Mouse (Mus musculus): ENCODE results near the gene Gm438. TPM values are rescaled to one million over a fixed set of nuclear protein-coding genes. Genes with fewer than 3 reads are reported as not detected.
"Not testable (repeated sequence)": the region's sequence is repeated elsewhere in the genome, so short reads cannot be mapped to it uniquely, and the experiment has no call there.

Gene Gm438
- total RNA-seq (2012; rRNA removed), result not detected in 2 replicates

DNA sequence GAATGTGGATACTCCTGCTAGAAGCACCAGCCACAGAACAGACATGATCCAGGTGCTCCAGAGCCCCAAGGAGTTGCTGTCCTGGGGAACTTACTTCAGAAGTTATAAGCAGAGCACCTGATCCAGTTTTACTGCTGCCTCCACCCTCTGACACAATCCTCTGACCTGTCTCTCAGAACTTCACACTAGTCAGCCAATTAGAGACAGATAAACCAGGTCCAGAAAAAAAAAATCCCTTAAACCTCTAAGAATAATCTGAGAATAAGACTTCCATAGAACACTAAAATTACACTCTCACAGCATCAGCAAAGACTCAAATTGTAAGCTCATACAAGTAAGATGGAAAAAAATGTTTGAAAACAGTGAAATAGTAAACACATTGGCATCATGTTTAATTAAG, at the start of gene Gm438:
TSS of gene Gm438 (minus strand) at position 101 of the 400 bp plus-strand sequence.
- no peaks in the 10 kb centered on the region for H3K4me1 ChIP-seq (ENCODE audit: control insufficient read depth in 2 of 2, insufficient read depth in 2 of 2, low read length in 2 of 2, poor library complexity in 1 of 2)
- DNase-seq (ENCODE audit: low read depth, low spot score), result no peak
- in situ Hi-C loops (cut with MboI; ENCODE audit: low sequenced_read_pairs in 2 of 2, unreplicated experiment in 2 of 2), result loop anchor here in 1 of 2 experiments (10.0 kb wide), 1 partner anchor 78 kb away; no protein-coding TSS in a partner anchor
- H3K27ac ChIP-seq (ENCODE audit: insufficient read depth, low read depth, low read length, poor library complexity, severe bottlenecking), result no peak within 1 kb of the TSS
- TF ChIP-seq ZC3H11A (IDR thresholded peaks at IDR 0.05; ENCODE audit: borderline replicate concordance, low read depth, low read length) (no peak), ZNF384 (IDR thresholded peaks at IDR 0.05; ENCODE audit: low read depth, low read length) (no peak), CHD2 (IDR thresholded peaks at IDR 0.05; ENCODE audit: low read depth, low read length) (no peak), HCFC1 (IDR thresholded peaks at IDR 0.05; ENCODE audit: borderline replicate concordance, insufficient read depth, low read length) (no peak), MAFK (IDR thresholded peaks at IDR 0.05; ENCODE audit: insufficient read depth, low read depth, low read length) (no peak)
- H3K9me3 ChIP-seq (ENCODE audit: control insufficient read depth, insufficient read depth, low read depth, low read length), result no peaks in the 10 kb centered on the region
- no peak within 1 kb of the TSS for H3K4me3 ChIP-seq (ENCODE audit: insufficient read depth in 1 of 2, low read depth in 1 of 2, low read length in 2 of 2, poor library complexity in 1 of 2, severe bottlenecking in 1 of 2)
- H3K9ac ChIP-seq (ENCODE audit: insufficient read depth, low read depth, low read length, poor library complexity, severe bottlenecking), result no peak within 1 kb of the TSS
- no peaks in the 10 kb centered on the region for H3K36me3 ChIP-seq (ENCODE audit: control insufficient read depth, insufficient read depth, low read length, poor library complexity, severe bottlenecking)

DNA sequence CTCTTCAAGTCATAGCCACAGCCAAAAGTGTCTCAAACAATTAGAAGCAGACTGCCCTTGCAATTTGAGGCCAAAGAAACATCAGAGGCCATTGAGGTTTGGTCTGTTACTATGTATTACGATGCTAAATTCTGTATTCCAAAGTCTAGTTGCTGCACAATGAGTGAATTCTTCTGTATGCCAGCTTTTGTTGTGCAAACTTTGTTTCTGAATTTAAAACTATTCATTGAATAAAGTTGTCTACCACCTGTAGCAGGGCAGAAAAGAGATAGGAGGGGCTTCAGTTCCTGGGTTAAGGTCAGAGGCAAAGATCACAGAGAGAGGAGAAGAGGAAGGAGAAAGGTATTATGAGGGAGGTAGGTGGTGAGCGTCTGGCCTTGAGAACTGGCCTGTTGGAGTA, 38.3 kb upstream of the Gm438 start:
- TF ChIP-seq MAFK (IDR thresholded peaks at IDR 0.05; ENCODE audit: insufficient read depth, low read depth, low read length) (no peak), CHD2 (IDR thresholded peaks at IDR 0.05; ENCODE audit: low read depth, low read length) (no peak), ZNF384 (IDR thresholded peaks at IDR 0.05; ENCODE audit: low read depth, low read length) (no peak), ZC3H11A (IDR thresholded peaks at IDR 0.05; ENCODE audit: borderline replicate concordance, low read depth, low read length) (no peak), HCFC1 (IDR thresholded peaks at IDR 0.05; ENCODE audit: borderline replicate concordance, insufficient read depth, low read length) (no peak)
- Histone ChIP-seq H3K27ac (ENCODE audit: insufficient read depth, low read depth, low read length, poor library complexity, severe bottlenecking) (peak overlapping the region; percentile 62; the same call in 1 of the 2 replicates), H3K4me3 (ENCODE audit: insufficient read depth in 1 of 2, low read depth in 1 of 2, low read length in 2 of 2, poor library complexity in 1 of 2, severe bottlenecking in 1 of 2) (no peak overlapping the region), H3K36me3 (ENCODE audit: control insufficient read depth, insufficient read depth, low read length, poor library complexity, severe bottlenecking) (no peaks in the 10 kb centered on the region), H3K9me3 (ENCODE audit: control insufficient read depth, insufficient read depth, low read depth, low read length) (no peaks in the 10 kb centered on the region), H3K9ac (ENCODE audit: insufficient read depth, low read depth, low read length, poor library complexity, severe bottlenecking) (no peak overlapping the region), H3K4me1 (ENCODE audit: control insufficient read depth in 2 of 2, insufficient read depth in 2 of 2, low read length in 2 of 2, poor library complexity in 1 of 2) (no peaks in the 10 kb centered on the region)
- peak; percentile 50 for DNase-seq (ENCODE audit: low read depth, low spot score)
- in situ Hi-C loops (cut with MboI; ENCODE audit: low sequenced_read_pairs in 2 of 2, unreplicated experiment in 2 of 2), result no loop called here

DNA sequence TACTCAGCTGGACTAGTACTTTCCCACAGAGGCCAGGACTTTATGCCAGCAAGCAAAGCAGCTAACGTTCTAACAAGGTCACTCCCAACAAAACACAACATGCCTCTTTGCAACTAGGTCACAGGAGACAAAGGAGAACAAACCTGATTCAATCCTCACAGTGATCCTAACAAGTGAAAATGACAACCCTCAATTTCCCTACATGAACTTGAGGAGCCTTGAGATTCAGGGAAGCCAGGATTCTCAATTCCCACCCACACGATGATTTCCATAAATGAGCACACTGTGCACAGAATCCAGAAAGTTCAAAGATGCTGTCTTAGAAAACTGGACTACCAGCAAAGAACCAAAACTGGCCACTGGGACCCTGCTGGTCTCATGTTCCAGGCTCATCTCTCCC, 37.6 kb upstream of the Gm438 start:
- no peaks in the 10 kb centered on the region for H3K36me3 ChIP-seq (ENCODE audit: control insufficient read depth, insufficient read depth, low read length, poor library complexity, severe bottlenecking)
- no peak overlapping the region; the same call in 1 of the 2 replicates for H3K27ac ChIP-seq (ENCODE audit: insufficient read depth, low read depth, low read length, poor library complexity, severe bottlenecking)
- TF ChIP-seq ZNF384 (IDR thresholded peaks at IDR 0.05; ENCODE audit: low read depth, low read length), result no peak
- TF ChIP-seq CHD2 (IDR thresholded peaks at IDR 0.05; ENCODE audit: low read depth, low read length), result no peak
- TF ChIP-seq HCFC1 (IDR thresholded peaks at IDR 0.05; ENCODE audit: borderline replicate concordance, insufficient read depth, low read length), result no peak
- TF ChIP-seq ZC3H11A (IDR thresholded peaks at IDR 0.05; ENCODE audit: borderline replicate concordance, low read depth, low read length), result no peak
- TF ChIP-seq MAFK (IDR thresholded peaks at IDR 0.05; ENCODE audit: insufficient read depth, low read depth, low read length), result no peak
- H3K9ac ChIP-seq (ENCODE audit: insufficient read depth, low read depth, low read length, poor library complexity, severe bottlenecking), result no peak overlapping the region
- no peaks in the 10 kb centered on the region for H3K4me1 ChIP-seq (ENCODE audit: control insufficient read depth in 2 of 2, insufficient read depth in 2 of 2, low read length in 2 of 2, poor library complexity in 1 of 2)
- in situ Hi-C loops (cut with MboI; ENCODE audit: low sequenced_read_pairs in 2 of 2, unreplicated experiment in 2 of 2), result no loop called here
- H3K9me3 ChIP-seq (ENCODE audit: control insufficient read depth, insufficient read depth, low read depth, low read length), result no peaks in the 10 kb centered on the region
- no peak overlapping the region for H3K4me3 ChIP-seq (ENCODE audit: insufficient read depth in 1 of 2, low read depth in 1 of 2, low read length in 2 of 2, poor library complexity in 1 of 2, severe bottlenecking in 1 of 2)
- DNase-seq (ENCODE audit: low read depth, low spot score), result no peak

DNA sequence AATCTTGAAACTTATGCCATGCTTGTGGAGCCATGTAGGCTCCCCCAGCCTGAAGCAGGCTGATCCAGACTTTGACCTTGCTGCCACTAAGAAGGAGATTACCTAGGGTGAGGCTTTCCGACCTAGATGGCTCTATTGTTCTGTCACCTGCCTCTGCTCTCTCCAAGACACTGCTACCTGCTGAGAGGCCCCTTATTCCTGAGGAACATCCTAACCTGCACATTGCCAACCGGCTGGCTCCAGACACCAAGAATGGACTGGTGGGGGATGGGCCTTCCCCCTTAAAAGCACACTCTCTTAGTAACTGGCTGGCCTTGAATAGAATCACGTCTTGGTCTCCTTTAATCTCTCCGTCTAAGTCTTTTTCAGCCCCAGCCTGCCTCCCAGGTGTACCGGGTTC, 20.8 kb upstream of the Gm438 start:
- in situ Hi-C loops (cut with MboI; ENCODE audit: low sequenced_read_pairs in 2 of 2, unreplicated experiment in 2 of 2); H3K4me3 ChIP-seq (ENCODE audit: insufficient read depth in 1 of 2, low read depth in 1 of 2, low read length in 2 of 2, poor library complexity in 1 of 2, severe bottlenecking in 1 of 2); H3K27ac ChIP-seq (ENCODE audit: insufficient read depth, low read depth, low read length, poor library complexity, severe bottlenecking); H3K36me3 ChIP-seq (ENCODE audit: control insufficient read depth, insufficient read depth, low read length, poor library complexity, severe bottlenecking); H3K9ac ChIP-seq (ENCODE audit: insufficient read depth, low read depth, low read length, poor library complexity, severe bottlenecking); H3K4me1 ChIP-seq (ENCODE audit: control insufficient read depth in 2 of 2, insufficient read depth in 2 of 2, low read length in 2 of 2, poor library complexity in 1 of 2); H3K9me3 ChIP-seq (ENCODE audit: control insufficient read depth, insufficient read depth, low read depth, low read length); DNase-seq (ENCODE audit: low read depth, low spot score): not testable (repeated sequence)

DNA sequence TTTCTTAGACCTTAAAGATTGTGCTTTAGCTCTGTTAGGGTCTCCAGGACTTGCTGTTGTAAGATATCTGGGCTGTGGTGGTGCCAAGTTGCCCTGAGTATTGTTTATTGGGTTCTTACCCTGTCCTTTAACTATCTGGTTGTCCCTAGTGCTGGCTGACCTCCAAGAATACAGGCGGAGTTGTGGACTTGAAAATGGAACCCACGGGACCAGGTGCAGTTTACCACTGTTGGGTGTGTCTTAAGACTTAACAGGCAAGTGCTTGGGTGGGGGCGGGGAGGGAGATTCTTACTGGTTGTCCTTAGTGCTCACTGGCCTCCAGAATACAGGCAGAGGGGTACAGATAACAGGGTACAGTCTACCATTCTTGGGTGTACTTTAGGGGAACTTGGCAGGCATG, 17.2 kb upstream of the Gm438 start:
- H3K4me1 ChIP-seq (ENCODE audit: control insufficient read depth in 2 of 2, insufficient read depth in 2 of 2, low read length in 2 of 2, poor library complexity in 1 of 2), result no peaks in the 10 kb centered on the region
- in situ Hi-C loops (cut with MboI; ENCODE audit: low sequenced_read_pairs in 2 of 2, unreplicated experiment in 2 of 2), result no loop called here
- H3K9me3 ChIP-seq (ENCODE audit: control insufficient read depth, insufficient read depth, low read depth, low read length), result no peaks in the 10 kb centered on the region

More for the DNA sequence above, 17.2 kb upstream of the Gm438 start:
- Histone ChIP-seq H3K9ac (ENCODE audit: insufficient read depth, low read depth, low read length, poor library complexity, severe bottlenecking) (no peak overlapping the region), H3K36me3 (ENCODE audit: control insufficient read depth, insufficient read depth, low read length, poor library complexity, severe bottlenecking) (no peaks in the 10 kb centered on the region), H3K4me3 (ENCODE audit: insufficient read depth in 1 of 2, low read depth in 1 of 2, low read length in 2 of 2, poor library complexity in 1 of 2, severe bottlenecking in 1 of 2) (no peak overlapping the region), H3K27ac (ENCODE audit: insufficient read depth, low read depth, low read length, poor library complexity, severe bottlenecking) (no peak overlapping the region)
- no peak for DNase-seq (ENCODE audit: low read depth, low spot score)
- TF ChIP-seq ZC3H11A (IDR thresholded peaks at IDR 0.05; ENCODE audit: borderline replicate concordance, low read depth, low read length) (no peak), ZNF384 (IDR thresholded peaks at IDR 0.05; ENCODE audit: low read depth, low read length) (no peak), HCFC1 (IDR thresholded peaks at IDR 0.05; ENCODE audit: borderline replicate concordance, insufficient read depth, low read length) (no peak), MAFK (IDR thresholded peaks at IDR 0.05; ENCODE audit: insufficient read depth, low read depth, low read length) (no peak), CHD2 (IDR thresholded peaks at IDR 0.05; ENCODE audit: low read depth, low read length) (no peak)
